Mouse (Mus musculus) urinary bladder, postnatal 14 days (tissue): ENCODE data around the gene Unc45a.

Experiments used
- DNase-seq: peaks from one replicate; pipeline ENCODE4 v3.0.0; 2021; ENCODE audit warnings: low spot score

Gene Unc45a

DNA sequence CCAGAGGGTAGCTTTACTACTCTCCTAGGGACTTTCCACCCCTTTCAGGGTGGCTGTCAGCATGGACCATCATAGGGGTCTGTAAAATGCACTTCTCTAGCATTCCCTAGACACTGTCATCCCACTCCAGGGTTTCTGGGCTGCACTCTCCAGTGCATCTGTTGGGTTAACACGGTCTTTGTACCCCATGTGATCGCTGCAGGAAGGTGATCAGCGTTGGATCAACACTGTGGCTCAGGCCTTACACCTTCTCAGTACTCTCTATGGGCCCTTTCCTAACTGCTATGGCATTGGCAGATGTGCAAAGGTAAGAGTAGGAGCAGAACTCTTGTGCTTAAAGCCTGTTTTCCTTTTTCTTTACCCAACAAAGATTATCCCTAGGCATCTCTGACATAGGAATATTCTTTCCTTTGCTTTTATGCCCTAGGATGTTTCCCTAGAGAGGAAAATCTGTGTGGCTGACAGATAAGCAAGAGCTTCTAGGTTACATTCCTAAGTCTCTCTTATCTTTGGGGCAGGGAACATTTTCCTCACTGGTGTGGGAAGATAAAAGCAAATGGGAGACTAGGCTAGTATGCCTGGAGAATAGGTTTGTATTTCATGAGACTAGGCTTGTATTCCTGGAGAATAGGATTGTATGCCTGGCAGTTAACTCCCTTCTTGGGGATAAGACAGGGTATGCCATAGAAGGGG lies 57.4 kb downstream of the Unc45a start:
- no peak for DNase-seq

GRCm38 (mm10) chr7:80281646-80282045 lies 59.2 kb downstream of the Unc45a start:
- DNase-seq, result no peak

- no peak for DNase-seq
Measured at GRCm38 (mm10) chr7:80280998-80281397, 59.8 kb downstream of the Unc45a start.

DNA sequence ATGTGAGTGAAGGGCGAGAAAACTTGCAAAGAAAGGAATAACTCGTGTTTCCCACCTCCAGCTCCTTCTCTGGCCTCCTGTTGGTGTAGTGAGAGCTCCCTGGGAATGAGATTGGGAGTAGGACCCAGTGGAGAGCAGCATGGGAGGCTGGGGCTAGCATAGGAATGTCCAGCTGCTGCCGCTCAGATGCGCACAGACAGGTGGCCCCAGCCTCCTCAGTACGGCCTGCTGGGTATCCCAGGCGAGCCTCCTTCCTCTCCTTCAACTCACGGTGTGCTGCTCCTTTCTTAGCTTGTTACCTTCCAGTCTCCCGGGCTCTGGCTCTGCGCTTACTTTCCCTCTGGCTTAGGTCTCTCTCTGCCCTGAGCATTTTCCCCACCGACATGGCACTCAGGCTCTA lies 60.8 kb downstream of the Unc45a start:
- no peak for DNase-seq

GRCm38 (mm10) chr7:80276374-80276773 lies 64.4 kb downstream of the Unc45a start:
- DNase-seq, result no peak
